Comparison of ENCODE assay signal across 17 mouse cellular contexts in the genomic region with DNA sequence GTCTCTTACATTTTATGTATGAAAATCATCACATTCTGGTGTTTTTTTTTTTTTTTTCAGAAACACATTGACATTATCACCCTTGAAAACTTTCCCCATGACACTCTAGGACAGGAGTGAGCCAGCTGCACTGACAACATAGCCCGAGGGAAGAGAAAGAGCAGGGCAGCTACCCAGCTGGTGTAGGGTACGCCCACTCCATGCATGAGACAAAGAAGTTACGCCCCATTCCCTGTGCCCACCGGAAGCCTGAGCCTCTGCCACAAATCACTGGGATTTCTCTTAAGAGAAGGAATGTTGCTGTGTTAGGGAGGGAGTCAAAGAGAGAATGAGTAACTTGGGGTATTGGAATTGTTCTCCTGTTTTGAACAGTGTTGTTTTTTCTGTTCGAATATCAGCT.
A peak's percentile ranks its signal among the peaks of the same experiment; 100 is the strongest.
DNase-seq lines count a peak whose midpoint lies in the region; ATAC-seq and TF ChIP-seq lines count a peak whose summit lies in the region.
"Had no signal": no experiment of that assay in that cellular context is flagged by ENCODE, and none has a peak within 500 bp of the region (broad histone marks: within the 10 kb centered on the region; RNA-seq: fewer than 3 reads in every experiment).

No protein-coding gene starts in this region.

- no peak for TF ChIP-seq POLR2A in brain, embryonic 14.5 days (IDR thresholded peaks at IDR 0.05; ENCODE audit: borderline replicate concordance, extremely low read depth, insufficient read depth, insufficient read length, poor library complexity, severe bottlenecking)

- H3K9me3 ChIP-seq in kidney, postnatal 0 days (replicated peaks; ENCODE audit: low read length) = no peaks in the 10 kb centered on the region
- H3K9me3 ChIP-seq in forebrain, embryonic 13.5 days (replicated peaks) = no peaks in the 10 kb centered on the region
- no peaks in the 10 kb centered on the region for H3K9me3 ChIP-seq in neural tube, embryonic 12.5 days
- H3K9me3 ChIP-seq: limb, embryonic 15.5 days had no signal

- no peak overlapping the region for H3K9ac ChIP-seq in kidney, postnatal 0 days (ENCODE audit: low read depth, low read length)
- no peak overlapping the region for H3K9ac ChIP-seq in forebrain, embryonic 13.5 days
- H3K9ac ChIP-seq in neural tube, embryonic 12.5 days = no peak overlapping the region
- H3K9ac ChIP-seq: limb, embryonic 15.5 days had no signal

- no peaks in the 10 kb centered on the region for H3K36me3 ChIP-seq in kidney, postnatal 0 days (ENCODE audit: insufficient read depth, low read length)
- H3K36me3 ChIP-seq in forebrain, embryonic 13.5 days (ENCODE audit: poor library complexity, severe bottlenecking) = no peaks in the 10 kb centered on the region
- H3K36me3 ChIP-seq in neural tube, embryonic 12.5 days = no peaks in the 10 kb centered on the region
- H3K36me3 ChIP-seq: limb, embryonic 15.5 days had no signal

- no peak overlapping the region for H3K4me2 ChIP-seq in kidney, postnatal 0 days (ENCODE audit: low read length)
- no peak overlapping the region for H3K4me2 ChIP-seq in forebrain, embryonic 13.5 days
- H3K4me2 ChIP-seq in neural tube, embryonic 12.5 days (replicated peaks) = no peak overlapping the region
- H3K4me2 ChIP-seq: heart, embryonic 11.5 days; limb, embryonic 15.5 days had no signal

- H3K27me3 ChIP-seq in kidney, postnatal 0 days (ENCODE audit: insufficient read depth, low read length) = no peaks in the 10 kb centered on the region
- H3K27me3 ChIP-seq in forebrain, embryonic 13.5 days = no peaks in the 10 kb centered on the region
- no peaks in the 10 kb centered on the region for H3K27me3 ChIP-seq in neural tube, embryonic 12.5 days (replicated peaks)
- H3K27me3 ChIP-seq: limb, embryonic 15.5 days had no signal

- H3K27ac ChIP-seq in kidney, postnatal 0 days = no peak overlapping the region
- no peak overlapping the region for H3K27ac ChIP-seq in forebrain, embryonic 13.5 days
- no peak overlapping the region for H3K27ac ChIP-seq in neural tube, embryonic 12.5 days
- H3K27ac ChIP-seq: limb, embryonic 15.5 days; stomach, postnatal 0 days had no signal

- no peaks in the 10 kb centered on the region for H3K4me1 ChIP-seq in kidney, postnatal 0 days (replicated peaks; ENCODE audit: insufficient read depth, low read length)
- H3K4me1 ChIP-seq in forebrain, embryonic 13.5 days = no peaks in the 10 kb centered on the region
- H3K4me1 ChIP-seq in neural tube, embryonic 12.5 days = no peaks in the 10 kb centered on the region
- H3K4me1 ChIP-seq: limb, embryonic 15.5 days had no signal

- 36% methylated on average over 5 of the region's 5 CpGs for WGBS in kidney, postnatal 0 days
- 32% methylated on average over 5 of the region's 5 CpGs for WGBS in forebrain, embryonic 13.5 days
- 24% methylated on average over 5 of the region's 5 CpGs for WGBS in neural tube, embryonic 12.5 days

- no peak for ATAC-seq in kidney, postnatal 0 days (replicated peaks; ENCODE audit: low FRiP score, low read depth)
- ATAC-seq in forebrain, embryonic 13.5 days = peak; percentile 73; the same call in 1 of the 2 replicates
- peak; percentile 94 for ATAC-seq in neural tube, embryonic 12.5 days (ENCODE audit: low FRiP score, low read depth)
- ATAC-seq: CD4-positive, CD25-positive, alpha-beta regulatory T cell, adult 4 months had no signal

- peak; percentile 25 for DNase-seq in kidney, postnatal 0 days (ENCODE audit: low spot score)
- no peak for DNase-seq in kidney, adult 11 months
- peak; percentile 56 for DNase-seq in brain, embryonic 14.5 days (ENCODE audit: low read depth)
- DNase-seq in kidney, adult 18-20 months = no peak
- DNase-seq in adrenal gland, postnatal 14 days = no peak
- DNase-seq: cerebellum, adult 18-20 months; gastrocnemius, postnatal 14 days; kidney, adult 9 months; lung, adult 2 months; spleen, adult 18-20 months; thymus, postnatal 36 days had no signal

- no peak for TF ChIP-seq CTCF in kidney, postnatal 0 days (IDR thresholded peaks at IDR 0.05; ENCODE audit: low read depth)
- no peak for TF ChIP-seq CTCF in brain, embryonic 14.5 days (IDR thresholded peaks at IDR 0.05; ENCODE audit: borderline replicate concordance, extremely low read depth, insufficient read depth, insufficient read length)

- H3K4me3 ChIP-seq in kidney, postnatal 0 days (replicated peaks; ENCODE audit: low read depth, low read length) = no peak overlapping the region
- H3K4me3 ChIP-seq in forebrain, embryonic 13.5 days = no peak overlapping the region
- H3K4me3 ChIP-seq in neural tube, embryonic 12.5 days = no peak overlapping the region
- H3K4me3 ChIP-seq: limb, embryonic 15.5 days had no signal

Comparison
In these comparisons a context has a peak if more than half of its experiments do, and no peak if none do; other contexts are left out.
1. DNase-seq: peak in kidney, postnatal 0 days (single experiment) and brain, embryonic 14.5 days (single experiment); none in kidney, adult 11 months (single experiment), kidney, adult 18-20 months (single experiment) and adrenal gland, postnatal 14 days (single experiment).